Mouse (Mus musculus) MN1 (cell line): Measurements from ENCODE around the gene Thyn1.
A peak's percentile ranks its signal among the peaks of the same experiment; 100 is the strongest.

ENCODE experiments used
- DNase-seq: peaks from one replicate; pipeline ENCODE4 v3.0.0-alpha.2; 2016; ENCODE audit warnings: low spot score

Thyn1 gene

DNA sequence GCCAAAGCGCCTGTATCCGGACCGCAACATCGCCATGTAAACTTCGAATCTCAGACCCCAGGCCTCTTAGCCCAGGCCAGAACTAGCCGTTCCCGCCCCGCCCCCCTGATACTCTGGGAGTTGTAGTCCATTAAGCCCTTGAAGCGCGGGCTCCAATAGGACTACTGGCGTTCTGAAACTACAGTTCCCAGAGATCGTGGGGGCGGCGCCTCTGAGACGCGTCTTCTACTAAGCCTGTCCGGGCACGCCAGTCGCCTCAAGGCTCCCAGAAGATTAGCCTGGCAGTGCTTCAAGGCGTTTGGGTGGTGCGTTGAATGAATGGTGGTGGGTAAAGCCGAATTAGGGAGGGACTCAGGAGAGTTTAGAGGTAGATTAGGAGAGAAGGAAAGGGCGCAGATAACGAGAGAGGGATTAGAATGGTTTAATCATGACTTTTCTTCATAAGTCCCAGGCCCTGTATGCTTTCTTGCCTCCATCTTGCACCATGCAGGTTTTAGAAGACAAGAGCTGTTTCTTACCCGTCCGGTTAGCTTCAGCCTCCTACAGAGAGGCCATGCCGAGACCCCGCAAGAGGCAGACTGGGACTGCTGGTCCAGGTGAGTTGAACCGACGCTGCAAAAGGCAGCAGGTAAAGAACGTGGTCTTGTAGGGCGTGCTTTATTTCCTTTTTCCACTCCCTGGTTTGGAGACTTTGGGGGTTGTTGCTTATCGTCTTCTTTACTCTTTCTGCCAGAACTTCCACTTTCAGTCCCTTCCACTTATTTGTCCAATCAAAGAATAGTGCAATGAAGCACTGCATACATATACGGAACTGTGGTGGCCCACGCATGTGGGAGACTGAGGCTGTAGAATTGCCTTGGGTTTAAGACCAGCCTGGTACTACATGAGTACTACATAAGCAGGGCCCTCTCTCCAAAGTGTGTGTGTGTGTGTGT, at the start of gene Thyn1, which contains the start of gene Acad8:
TSS of gene Thyn1 (plus strand) at position 250 of the 935 bp plus-strand sequence.
TSS of gene Acad8 (minus strand) at position 106 of the 935 bp plus-strand sequence.
- DNase-seq: peak; percentile 95

DNA sequence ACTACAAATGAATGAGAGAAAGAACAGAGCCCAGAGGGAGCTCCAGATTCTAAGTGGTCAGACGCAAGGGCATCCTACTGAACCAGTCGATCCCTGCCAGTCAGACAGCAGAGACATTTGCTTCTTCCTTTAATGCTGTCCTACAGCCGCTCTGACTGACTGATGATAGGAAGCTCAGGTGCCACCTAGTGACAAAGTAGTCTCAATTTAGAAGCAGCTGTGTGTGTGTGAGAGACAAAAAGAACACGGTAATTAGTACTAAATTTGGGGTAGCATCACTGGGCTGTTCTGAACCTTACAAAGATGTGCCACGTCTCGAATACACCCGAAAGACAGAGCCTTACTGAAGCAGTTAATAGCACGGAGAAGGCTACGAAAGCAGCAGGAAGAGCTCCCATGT, 21.8 kb upstream of the Thyn1 start:
- no peak for DNase-seq

DNA sequence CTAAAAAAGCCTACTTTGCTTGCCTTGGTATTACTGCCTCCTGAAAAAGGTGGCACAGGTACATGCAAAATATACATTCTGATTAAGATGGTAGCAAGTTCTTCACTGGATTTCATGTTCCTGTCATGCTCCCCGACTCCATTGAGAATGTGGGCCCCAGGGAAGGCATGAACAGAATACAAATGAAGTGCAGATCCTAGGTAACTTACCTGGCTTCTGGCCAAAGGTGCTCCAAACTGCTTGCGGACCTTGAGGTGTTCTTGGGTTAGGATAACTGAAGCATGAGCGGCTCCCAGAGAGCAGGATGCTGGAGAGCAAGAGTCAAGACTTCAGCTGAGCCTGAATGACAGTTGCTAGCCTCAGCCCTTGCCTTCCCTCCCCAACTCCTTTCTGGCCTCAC, 20.7 kb upstream of the Thyn1 start:
- DNase-seq: no peak

DNA sequence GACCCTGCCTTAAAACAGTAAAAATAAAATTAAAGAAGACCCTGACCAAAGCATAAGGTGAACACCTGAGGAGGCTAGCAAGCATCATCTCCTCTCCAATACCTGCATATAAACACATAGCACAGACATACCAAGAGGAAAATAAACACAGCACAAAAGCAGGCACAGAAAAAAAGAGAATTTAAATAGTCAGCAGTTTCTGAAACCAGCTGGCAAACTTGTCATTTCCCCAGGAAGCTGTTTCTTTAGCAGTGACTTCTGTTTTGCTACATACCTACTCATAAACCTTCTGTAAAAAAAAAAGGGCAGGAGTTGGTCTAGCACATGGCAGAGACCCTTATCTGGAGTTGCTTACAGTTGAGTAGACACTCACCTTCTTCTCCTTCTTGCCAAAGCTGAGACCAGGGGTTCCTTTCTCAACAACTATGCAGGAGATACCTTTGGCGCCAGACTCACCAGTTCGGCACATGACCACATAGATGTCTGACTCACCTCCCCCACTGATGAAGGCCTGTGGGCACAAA, 14.4 kb upstream of the Thyn1 start:
- DNase-seq: no peak

DNA sequence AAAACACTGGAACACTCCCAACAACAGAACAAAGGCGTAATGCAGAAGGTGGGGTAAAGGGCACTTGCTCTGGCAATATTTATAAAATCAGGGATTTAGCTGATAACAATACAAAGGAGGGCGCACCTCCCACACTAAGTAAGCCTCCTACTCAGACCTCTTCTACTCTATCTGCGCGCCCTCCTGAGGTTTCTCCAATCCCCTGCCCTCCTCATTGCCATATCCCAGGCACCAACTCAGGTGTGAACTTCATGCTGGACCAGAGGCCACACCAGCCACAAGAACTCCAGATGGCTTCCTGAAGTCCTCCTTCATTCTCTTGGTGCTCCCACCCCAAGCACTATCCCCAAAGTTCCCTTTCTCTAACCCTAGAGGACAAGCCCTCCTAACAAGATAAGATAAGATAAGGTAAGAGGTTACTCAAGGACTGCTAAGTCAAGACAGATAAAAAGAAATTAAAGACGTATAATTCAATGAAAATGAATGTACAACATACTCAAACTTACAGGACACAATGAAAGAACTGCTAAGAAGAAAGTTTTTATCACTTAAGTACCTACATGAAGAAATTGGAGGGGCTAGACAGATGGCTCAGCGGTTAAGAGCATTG, 13.7 kb upstream of the Thyn1 start:
- DNase-seq: no peak

DNA sequence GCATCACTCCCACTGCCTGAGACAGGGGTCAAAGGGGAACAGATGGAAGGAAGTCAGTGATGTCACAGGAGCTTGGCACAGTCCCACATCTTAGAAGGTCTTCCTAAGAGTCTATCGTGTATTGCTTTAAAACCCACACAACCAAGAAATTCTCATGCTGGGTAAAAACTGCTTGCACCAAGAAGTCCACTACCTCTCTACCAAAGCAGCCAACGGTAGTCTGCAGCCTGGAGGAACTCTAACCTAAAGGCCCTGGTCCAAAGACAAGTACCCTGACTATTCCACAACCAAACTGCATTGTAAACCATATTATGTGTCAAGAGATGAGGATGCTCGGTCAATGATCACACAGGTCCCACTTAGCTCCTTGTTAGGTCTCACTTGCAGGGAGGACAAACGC, 9.3 kb upstream of the Thyn1 start:
- no peak for DNase-seq

DNA sequence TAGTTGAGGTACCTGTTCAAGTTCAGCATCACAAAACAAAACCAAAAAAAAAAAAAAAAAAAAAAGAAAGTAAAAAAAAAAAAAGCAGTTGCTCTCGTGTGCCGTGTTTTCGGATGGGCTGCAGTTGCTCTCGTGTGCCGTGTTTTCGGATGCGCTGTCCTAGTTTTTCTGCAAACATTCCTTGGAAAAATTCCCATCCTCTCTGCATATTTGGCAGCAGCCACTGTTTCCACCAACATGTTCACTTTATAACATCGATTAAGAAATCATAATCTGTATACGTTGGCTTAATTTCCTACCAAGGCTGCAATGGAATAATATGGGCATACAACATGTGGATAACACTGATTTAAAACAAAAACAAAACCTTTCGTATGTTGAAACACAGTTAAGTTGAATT, 6.4 kb upstream of the Thyn1 start:
- no peak for DNase-seq

DNA sequence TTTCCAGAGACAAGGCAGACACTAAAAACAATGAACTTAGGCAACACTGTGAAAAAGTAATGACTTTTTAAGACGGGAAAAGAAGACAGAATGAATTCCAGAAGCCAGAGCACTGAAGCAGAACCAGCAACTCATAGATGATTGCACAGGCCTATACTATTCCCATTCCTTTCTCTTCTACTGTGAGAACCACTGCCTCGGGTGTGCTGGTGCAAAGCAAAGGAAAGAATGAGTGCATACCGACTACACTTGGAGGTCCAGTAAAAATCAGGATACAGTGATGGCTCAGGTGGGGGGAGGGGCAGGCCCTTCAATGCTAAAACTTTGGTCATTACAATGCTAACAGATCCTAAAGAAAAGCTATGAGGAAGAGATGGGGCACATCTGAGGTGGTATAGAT, 5.6 kb upstream of the Thyn1 start:
- DNase-seq: no peak

DNA sequence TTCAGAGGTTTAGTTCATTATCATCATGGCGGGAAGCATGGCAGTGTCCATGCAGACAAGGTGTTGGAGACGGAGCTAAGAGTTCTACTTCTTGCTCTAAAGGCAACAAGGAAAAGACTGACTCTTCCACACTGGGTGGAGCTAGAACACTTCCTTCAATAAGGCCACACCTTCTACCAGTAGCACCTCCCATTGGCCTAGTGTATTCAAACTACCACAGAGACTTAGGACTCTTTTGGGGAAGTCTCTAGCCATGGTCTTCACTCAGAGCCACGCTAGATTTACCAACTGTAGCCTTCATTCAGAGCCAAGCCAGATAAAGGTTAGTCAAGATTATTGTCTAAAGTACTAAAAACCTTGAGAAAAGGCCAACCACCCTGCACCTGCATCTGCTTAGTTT, 2.4 kb upstream of the Thyn1 start:
- no peak for DNase-seq

DNA sequence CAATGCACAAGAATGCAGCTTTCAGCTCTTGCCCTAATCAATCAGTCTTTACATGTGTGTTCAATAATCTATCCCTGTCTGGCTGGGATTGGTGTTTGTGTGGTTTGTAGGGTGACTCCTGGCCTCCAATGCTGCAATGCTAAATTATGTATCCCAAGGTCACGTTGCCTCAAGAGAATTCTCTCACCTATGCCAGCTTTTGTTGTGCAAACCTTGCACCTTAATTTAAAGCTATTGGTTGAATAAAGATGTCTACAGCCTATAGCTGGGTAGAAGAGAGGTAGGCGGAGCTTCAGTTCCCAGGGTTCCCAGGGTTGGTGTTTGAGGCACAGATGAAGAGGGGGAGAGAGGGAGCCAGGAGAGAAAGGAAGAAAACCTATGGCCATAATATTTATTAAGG, 2.0 kb upstream of the Thyn1 start:
- DNase-seq: no peak

DNA sequence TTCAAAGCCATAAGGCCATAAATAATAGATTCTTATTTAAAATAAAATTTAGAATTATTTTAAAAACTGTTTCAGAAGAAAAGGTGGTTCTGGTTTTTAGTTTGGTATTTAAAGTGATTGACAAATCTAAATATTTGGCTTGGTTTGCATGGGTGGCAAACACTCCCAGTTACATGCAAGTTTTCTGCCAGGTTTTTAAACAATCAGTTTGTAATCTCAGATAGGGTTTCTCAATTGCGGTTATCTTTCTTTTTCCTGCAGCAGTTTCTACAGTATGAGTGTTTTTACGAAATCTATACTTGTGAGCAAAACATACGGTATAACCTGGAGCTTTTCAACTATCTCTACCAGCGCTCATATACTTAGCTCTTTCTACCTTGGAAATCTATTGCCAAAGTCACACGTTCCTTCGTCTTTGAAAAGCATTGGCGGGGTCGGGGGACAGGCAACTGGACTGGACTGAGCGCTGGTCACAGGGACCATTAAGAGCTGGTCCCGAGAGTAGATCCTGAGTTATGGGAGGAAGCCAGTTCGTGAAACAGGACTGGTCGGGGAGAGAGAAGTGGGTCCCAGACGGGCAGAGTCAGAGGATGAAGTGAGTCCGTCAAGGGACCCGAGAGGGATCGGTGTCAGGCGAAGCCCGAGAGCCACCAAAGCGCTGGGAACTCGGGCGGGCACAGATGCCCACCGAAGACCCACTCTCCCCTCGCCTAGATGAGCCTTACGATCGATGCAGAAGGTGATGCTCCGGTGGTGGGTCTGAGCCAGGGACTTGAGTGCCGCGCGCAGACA, 645 bp upstream of the Thyn1 start:
- no peak for DNase-seq

DNA sequence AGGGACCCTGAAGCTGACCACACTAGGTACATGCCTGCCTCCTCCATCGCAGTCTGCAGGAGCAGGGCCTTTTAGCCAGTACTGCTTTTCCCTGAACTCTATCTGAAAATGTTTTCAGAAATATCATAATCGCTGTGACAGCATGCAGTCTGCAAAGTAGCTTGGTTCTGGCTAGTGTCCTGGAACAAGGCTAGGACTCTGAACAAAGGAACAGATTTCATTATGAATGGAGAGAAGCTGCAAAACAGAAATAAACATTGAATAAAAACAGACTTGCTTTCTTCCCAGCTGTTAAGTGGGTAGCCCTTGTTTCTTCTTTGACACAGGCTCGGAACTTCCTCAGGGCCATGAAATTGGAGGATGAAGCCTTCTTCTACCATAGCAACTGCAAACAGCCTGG, 5.7 kb downstream of the Thyn1 start:
- DNase-seq: no peak

DNA sequence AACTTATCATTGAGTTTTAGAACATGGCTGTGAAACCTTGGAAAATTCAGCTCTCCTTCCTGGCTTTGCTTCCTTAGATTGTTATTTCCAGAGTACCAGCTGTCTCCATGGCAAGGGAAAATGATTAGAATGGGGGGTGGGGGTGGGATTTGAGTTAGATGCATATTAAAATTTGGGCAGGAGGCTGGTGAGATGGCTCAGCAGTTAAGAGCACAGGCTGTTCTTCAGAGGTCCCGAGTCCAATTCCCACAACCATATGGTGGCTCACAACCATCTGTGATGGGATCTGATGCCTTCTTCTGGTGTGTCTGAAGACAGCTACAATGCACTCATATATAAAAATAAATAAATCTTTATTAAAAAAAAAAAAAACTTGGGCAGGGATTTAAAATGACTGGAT, 6.4 kb downstream of the Thyn1 start:
- no peak for DNase-seq

DNA sequence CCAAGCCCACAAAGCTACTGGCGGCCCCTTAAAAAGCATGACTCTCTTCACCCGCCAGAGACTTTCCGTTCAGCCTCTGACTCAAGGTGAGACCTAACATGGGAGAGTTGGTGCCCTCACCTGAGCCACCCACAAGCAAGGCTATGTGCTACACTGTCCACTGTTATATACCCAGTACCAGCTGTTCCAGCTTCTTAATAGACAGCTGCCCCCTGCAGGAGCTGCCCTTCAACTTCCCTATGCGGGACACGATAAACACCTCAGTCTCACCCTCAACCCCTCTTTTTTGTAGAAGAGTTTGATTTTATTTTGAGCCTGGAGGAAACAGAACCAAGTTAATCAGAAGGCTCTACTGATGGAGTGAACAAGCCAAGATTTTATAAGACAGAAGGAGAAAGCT, 7.4 kb downstream of the Thyn1 start:
- no peak for DNase-seq

DNA sequence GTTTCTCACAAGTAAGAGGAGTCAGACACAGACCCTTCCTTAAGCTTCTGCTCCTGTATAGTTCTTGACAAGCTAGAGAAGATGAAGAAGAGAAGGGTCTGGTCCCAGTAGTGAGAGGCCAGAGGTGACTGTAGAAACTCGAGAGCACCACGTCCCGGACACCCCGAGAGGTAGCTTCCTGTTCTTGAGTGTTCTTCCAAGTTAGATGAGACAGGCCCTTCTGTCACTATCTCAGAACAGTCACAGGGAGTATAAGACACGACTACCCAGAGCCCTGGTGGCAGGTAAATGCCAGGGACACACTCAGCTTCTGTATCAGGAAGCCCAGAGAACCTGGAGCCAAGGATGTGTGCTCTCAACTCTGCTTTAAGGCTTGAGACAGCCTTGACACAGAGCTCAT, 9.7 kb downstream of the Thyn1 start:
- no peak for DNase-seq

DNA sequence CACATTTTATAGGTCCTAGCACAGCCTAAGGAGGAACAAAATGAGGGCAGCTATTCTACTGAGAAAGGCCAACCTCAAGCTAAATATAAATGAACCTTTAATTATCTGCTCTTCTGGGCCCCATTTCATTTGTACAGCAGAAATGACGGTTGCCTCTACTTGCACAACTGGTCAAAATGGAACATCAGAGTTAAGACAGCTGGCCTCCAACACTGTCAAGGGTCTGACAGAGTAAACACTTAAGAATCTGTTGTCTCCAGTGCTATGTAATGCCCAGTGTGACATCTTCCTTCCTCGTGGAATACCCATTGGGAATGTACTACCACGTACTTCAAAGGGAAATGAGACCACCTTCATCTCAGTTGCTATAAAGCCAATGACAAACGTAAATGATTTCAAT, 12.1 kb downstream of the Thyn1 start:
- DNase-seq: no peak

DNA sequence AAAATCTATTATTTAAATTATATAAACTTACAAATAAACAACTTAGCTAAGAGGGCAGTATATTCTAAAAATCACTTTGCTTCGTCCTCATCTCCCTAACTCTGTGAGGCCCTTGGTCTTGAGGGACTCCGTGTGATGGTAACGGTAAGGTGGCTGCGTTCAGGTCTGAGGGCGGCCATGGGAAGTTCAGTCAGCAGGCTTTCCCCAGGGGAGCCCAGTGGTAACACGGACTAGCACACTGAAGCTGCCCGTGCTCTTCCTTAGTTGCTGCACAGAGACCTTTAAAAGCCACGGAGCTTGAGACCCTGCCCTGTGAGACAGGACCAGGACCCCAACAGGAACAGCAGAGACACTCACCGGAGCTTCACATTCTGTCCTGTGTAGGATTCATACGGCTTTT, 19.5 kb downstream of the Thyn1 start:
- DNase-seq: no peak

DNA sequence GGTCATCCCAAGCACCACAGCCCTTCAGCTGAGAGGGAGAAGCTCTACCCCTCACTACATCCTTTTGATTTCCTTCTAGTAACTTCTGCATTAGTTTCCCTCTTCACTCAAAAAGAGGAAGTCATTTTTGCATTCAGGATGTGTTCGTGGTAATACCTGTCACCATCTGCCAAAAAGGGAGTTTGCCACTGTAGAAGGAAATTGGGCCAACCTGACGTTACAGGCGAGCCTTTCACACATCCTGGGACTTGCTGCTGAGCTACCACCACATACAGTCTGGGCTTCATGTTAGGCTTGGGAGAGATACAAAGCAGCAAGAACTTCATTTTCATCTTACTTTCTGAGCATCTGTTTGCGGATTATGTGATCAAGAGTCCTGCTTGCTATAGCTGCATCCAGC, 24.2 kb downstream of the Thyn1 start:
- DNase-seq: no peak

DNA sequence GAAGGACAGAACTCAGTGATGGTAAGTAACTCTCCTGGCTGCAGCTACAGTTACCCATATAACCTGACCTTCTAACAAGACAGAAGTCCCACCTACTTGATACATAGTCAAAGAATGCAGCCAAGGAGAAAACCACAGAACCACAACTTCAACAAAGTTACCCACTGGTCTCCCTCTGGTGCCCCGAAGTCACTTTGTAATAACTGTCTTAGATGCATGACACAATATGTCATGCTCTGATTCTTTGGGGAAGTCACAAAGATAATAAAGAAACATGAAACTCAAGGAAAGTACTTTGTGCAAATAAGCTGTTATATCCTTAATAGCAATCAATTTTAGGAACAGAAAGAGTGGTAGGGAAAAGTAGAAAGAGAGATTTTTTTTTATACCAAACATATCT, 27.2 kb downstream of the Thyn1 start:
- no peak for DNase-seq

DNA sequence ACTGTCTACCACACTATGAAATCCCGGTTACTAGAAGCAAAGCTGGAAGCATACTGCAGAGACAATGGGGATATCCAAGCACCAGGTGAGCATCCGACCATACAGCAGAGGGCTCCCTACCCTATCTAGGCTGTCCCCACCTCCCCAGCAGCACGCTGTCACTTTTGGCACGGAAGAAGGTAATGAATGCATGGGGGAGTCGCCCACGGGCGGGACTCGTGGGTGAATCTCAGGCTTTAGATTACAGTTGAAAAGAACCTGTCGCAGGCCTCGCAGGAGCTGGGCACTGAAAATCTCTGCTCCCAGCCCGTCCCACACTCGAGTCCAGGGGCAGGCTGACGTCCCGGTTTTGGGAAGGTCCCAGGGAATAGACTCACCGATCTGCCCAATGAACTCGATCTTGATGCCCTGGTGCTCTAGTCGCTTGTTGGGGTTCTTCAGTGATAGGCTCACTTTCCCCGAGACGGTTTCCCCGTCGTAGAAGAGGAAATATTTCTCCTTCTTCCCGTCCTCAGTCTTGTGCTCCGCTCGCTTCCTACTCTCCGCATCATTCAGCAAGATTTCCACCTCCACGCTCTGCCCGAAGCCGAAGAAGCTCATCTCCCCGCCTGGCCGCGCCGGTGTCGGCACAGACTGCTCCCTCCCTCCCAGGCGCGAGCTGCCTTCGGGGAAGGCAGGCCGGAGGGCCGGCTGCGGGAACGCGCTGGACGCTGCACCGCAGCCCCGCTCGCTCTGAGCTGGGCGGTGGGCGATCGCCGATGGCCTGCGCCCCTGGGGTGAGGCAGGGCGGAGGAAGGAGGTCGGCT, 29.7 kb downstream of the Thyn1 start:
- DNase-seq: peak; percentile 39
